Mouse (Mus musculus): Measurements from ENCODE around the gene Uri1.

The Uri1 gene

GRCm38 (mm10) chr7:37921681-37922430, 101.5 kb downstream of the Uri1 start:
- DNase-seq (ENCODE audit: low read depth, low spot score) = no peak

- DNase-seq (ENCODE audit: low read depth, low spot score) = no peak
Observed at GRCm38 (mm10) chr7:37918926-37919325, 104.4 kb downstream of the Uri1 start.

DNA sequence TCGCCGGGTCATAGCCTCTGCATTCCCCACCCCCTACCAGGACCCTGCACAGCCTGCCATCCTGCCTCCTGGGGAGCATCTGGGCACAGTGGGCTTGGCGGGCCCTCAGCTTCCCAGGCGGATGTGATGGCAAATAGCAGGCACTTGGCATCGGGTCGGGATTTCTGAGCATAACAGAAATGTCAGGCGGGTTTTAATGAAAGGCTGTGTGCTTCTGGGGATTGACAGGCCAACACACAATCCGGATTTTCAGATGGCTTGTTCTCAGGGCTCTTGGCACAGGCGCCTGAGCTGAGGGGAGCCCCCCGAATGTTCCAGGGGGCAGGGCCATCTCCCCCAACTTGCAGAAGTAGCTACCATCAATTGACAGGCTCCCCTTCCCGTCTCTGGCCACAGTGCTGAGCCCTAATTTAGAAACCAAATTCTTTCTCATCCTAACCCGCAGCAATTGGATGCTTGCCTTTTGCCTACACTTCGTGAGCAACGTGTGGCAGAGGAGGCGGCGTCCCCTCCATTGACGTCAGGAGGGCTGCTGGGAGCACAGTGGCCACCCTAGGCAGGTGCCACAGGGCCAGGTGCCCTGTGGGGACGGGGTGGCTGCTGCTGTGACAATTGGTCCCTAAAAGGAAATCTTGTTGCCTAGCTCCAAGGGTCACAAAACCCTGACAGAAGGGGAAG, 106.5 kb downstream of the Uri1 start:
- DNase-seq (ENCODE audit: low read depth, low spot score) = no peak

DNA sequence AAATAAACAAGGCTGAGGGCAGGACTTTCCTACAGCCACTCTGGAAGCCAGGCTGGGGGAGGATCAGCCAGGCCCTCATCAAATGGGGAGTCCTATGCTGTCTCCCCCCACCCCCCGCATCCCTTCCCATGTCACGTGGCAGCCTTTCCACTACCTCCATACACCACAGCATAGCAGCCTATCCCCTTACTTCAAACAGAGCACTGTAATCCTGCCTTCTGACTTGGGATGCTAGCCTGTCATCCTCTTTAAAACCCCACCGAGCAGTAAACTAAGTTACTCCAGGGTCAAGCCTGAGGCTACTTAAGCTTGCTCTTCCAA, 111.6 kb downstream of the Uri1 start:
- DNase-seq (ENCODE audit: low read depth, low spot score) = no peak

- DNase-seq (ENCODE audit: low read depth, low spot score) = no peak
Observed at GRCm38 (mm10) chr7:37911114-37911801, 112.1 kb downstream of the Uri1 start.

DNA sequence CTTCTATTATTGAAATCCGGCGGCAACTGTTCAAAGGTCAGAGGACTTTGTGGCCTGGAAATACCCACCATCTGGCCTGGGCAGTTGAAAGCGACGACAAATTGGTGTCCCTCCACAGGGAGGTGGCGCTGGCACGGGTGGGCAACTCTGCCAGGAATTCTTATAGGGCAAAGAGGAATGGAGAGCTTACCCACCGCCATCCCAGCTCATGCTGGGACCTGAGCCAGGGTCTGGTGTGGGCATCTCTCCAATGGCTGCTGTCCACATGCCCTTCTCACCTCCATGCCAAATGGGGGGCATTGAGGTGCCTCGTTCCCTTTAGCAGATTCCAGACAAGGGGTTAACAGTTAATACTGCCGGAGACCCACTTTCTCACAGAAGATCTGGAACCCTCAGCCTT, 113.2 kb downstream of the Uri1 start:
- no peak for DNase-seq (ENCODE audit: low read depth, low spot score)

Measured in embryo, embryonic 11.5 days (tissue).